Mouse (Mus musculus): ENCODE data around the gene Pde1b.

Gene Pde1b

GRCm38 (mm10) chr15:103502435-103503250, at the start of gene Pde1b:
TSS of gene Pde1b (plus strand) at chr15:103503034.
- DNase-seq (ENCODE audit: extremely low spot score, low read depth, low spot score): no peak

- DNase-seq (ENCODE audit: extremely low spot score, low read depth, low spot score): no peak
These were observed 49.1 kb upstream of the Pde1b start, which contains the start of gene Nckap1l for GRCm38 (mm10) chr15:103453551-103454218. TSS of gene Nckap1l (plus strand) at chr15:103453794.

GRCm38 (mm10) chr15:103454449-103454848, 48.4 kb upstream of the Pde1b start:
- no peak for DNase-seq (ENCODE audit: extremely low spot score, low read depth, low spot score)

GRCm38 (mm10) chr15:103462539-103463261, 40.1 kb upstream of the Pde1b start:
- DNase-seq (ENCODE audit: extremely low spot score, low read depth, low spot score): no peak

- DNase-seq (ENCODE audit: extremely low spot score, low read depth, low spot score): no peak
These were observed 31.2 kb upstream of the Pde1b start for GRCm38 (mm10) chr15:103471488-103472194.

- no peak for DNase-seq (ENCODE audit: extremely low spot score, low read depth, low spot score)
These were observed 30.6 kb upstream of the Pde1b start for GRCm38 (mm10) chr15:103472265-103472664.

- DNase-seq (ENCODE audit: extremely low spot score, low read depth, low spot score): no peak
These were observed 29.7 kb upstream of the Pde1b start for GRCm38 (mm10) chr15:103473182-103473581.

DNA sequence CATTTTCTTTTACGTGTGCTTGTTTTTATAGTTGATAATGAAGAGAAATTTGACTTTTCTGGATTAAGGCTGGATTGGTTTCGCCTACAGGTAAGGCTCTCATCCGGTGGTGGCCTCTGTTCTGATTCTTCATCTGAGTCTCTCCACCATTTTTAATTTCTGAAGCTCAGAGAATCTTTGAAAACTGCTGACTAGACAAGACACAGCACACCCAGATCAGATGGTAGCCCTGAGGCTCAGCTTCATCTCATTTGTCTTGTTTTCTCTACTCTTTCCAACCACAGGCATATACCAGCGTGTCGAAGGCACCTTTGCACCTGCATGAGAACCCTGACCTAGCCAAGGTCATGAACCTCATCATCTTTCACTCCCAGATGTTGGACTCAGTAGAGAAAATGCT, 29.1 kb upstream of the Pde1b start:
- DNase-seq (ENCODE audit: extremely low spot score, low read depth, low spot score): no peak

DNA sequence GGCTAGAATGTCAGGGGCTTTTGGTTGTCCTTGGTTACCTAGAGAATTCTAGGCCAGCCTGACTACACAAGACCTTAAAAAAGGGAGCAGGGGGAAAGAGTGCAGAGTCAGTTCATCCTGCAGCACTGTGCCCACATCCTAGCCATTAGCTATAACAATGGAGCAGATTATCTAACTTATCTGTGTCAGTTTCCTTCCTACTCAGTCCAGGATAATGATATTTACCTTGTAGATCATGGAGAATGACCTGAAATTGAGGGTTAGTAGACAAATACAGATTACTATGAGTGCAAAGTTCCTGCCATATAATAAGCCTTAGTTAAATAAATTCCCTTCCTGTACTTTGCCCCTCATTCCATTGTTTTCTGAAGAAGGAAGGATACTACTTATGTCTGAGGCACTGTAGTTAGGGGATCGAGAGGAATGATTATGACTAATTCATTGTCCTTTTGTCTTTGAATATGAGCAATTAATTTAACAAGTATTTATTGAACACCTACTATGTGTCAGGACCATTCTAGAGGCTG, 23.7 kb upstream of the Pde1b start:
- no peak for DNase-seq (ENCODE audit: extremely low spot score, low read depth, low spot score)

GRCm38 (mm10) chr15:103480129-103480528, 22.7 kb upstream of the Pde1b start:
- no peak for DNase-seq (ENCODE audit: extremely low spot score, low read depth, low spot score)

- DNase-seq (ENCODE audit: extremely low spot score, low read depth, low spot score): peak; percentile 49
These were observed 20.3 kb upstream of the Pde1b start for GRCm38 (mm10) chr15:103482488-103482887.

DNA sequence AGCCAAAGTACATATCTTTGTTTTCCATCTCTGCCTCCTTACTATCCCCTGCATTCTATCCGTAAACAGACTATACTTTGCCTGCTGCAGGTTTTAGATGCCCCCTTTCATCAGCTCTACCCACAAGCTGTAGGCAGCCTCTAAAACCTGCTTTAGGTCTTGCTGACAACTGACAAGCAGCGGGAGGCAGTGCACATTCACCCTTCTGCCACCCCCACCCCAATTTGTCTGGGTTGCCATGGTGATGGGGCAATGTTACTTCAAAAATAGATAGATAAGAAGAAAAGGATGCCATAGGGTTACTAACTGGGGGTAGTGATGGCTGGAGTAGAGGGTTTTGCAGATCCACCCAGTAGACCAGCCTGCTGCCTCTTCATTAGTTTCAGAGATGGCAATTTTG, 18.3 kb upstream of the Pde1b start:
- no peak for DNase-seq (ENCODE audit: extremely low spot score, low read depth, low spot score)

DNA sequence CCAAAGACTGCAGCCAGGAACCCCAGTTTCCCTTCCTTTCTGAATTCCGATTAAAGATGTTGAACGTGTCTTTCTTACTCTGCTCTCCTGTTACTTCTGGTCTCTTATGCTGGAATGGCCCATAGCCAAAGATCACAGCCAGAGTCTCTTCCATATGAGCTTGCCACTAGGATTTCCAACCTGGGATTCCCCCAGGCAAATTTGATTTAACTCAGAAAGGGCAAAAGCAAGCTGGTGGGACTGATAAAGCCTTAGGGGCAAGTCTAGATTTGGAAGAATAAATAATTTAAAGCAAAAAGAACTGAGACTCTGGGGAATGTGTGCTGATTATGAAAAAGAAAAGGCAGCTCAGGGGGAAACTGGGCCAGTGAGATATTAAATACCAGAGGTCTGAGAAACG, 17.7 kb upstream of the Pde1b start:
- no peak for DNase-seq (ENCODE audit: extremely low spot score, low read depth, low spot score)

DNA sequence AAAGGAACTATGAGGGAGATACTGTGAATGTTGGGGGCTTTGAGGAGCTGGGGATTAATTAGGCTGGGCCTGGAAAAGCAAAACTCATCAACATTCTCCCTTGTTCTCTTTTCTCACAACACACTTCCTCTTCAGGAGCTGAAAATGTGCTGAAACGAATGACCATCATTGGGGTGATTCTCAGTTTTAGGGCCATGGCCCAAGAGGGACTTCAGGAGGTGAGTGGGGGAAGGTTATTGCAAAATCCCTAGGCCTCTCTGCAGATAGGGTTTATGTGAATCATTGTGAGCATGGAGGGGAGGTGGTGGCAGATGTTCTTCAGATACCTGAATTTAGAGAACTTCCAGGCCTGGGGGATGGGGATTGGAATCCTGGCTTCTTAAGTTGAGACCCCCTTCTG, 16.2 kb upstream of the Pde1b start:
- no peak for DNase-seq (ENCODE audit: extremely low spot score, low read depth, low spot score)

GRCm38 (mm10) chr15:103488336-103488735, 14.5 kb upstream of the Pde1b start:
- DNase-seq (ENCODE audit: extremely low spot score, low read depth, low spot score): no peak

DNA sequence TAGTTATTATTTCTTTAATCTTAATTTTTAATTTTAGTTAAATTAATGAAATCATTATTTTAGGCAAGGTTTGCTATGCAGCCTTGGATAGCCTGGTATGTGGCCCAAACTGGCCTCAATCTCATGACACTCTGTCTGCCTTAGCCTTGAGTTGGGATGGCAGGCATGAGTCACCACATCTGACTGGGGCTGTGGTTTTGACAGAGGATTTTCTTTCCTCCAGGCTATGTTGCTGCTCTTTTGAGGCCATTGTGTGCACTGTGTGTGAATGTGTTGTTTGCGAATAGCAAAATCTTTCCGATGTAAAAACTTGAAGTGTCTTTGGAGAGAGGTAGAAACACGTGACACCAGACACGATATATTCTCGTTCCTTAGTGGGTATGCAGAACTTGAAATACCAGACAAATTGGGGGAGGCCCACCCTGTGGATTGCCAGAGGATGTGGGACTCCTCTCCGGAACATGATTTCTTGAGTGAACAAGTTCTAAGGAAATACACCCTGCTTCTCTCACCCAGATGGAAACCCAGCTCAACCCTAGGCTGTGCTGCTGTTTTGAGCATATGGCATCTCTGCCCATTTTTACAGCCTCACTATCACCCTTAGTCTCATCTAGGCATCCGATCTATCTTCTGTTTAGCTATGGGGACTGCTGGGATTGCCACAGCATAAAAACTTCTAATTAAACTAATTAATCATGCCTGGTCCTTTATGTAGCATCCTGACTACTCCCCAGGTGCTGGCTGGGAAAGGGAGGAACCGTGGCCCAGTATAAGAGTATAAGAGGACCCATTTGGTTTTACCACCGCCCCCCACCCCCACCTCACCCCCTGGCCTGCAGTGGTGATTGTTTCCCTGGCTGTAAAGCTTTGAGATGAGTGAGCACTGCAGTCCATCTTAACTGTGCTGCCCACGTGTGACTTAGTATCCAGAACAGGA, 6.4 kb upstream of the Pde1b start:
- no peak for DNase-seq (ENCODE audit: extremely low spot score, low read depth, low spot score)

DNA sequence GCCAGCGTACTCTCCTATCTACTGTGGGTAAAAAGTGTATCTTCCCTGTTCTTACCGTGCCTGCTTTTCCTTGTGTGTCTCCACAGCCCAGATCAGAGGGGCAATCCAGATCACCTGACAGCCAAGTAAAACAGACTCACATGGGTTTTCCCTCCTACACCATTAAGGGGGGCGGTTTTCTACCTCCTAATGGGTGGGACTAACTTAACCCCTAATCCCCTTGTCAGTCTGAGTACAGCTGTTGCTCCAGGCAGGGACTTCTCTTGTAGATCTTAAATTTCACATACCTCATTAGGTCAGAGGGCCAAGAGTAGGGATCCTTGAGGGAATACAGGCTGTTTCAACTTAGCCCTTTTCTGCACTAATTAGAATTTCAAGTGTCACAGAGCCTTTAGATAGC, 4.7 kb upstream of the Pde1b start:
- DNase-seq (ENCODE audit: extremely low spot score, low read depth, low spot score): peak; percentile 22

DNA sequence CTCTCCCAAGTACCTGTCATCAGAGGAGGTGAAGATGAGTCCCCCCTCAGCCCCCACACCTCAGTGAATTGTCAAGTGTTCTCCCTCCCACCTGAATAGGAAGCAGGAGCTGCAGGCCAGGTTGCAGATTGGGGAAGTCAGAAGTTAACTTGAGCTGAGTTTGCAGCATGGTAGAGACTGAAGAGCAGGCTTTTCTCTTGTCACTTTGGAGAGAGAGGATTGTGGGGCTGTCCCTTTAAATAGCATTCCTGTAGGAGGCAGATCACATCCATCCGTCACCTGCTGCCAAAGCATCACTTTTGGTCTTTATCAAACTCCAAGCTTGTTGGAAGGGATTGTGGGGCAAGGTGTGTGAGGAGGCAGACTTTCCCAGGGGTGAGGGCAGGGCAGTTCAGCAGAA, 2.1 kb upstream of the Pde1b start:
- no peak for DNase-seq (ENCODE audit: extremely low spot score, low read depth, low spot score)

GRCm38 (mm10) chr15:103501186-103501585, 1.6 kb upstream of the Pde1b start:
- no peak for DNase-seq (ENCODE audit: extremely low spot score, low read depth, low spot score)

DNA sequence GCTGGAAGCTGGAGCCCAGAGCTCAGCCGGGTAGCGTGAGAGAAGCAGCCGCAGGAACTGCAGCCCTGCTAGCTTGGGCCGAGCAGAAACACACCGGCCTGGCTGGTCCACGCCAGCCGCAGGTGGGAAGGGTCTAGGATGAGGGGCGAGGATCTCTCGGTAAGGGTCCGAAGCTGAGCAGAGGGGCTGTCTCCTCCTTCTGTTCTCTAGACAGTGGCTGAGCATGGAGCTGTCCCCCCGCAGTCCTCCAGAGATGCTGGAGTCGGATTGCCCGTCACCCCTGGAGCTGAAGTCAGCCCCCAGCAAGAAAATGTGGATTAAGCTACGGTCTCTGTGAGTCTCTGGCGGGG, 392 bp downstream of the Pde1b start:
- no peak for DNase-seq (ENCODE audit: extremely low spot score, low read depth, low spot score)

Data from hindlimb bud, embryonic 11.5 days (tissue).